Mouse (Mus musculus) monocyte, adult 5-6 weeks (primary cell): Measurements from ENCODE around the gene Abcc4. TPM values are rescaled to one million over a fixed set of nuclear protein-coding genes. Genes with fewer than 3 reads are reported as not detected.

Experiments
- ATAC-seq: fragments of 153-309, 156-312 bp; replicated peaks from 2 replicates; pipeline ENCODE4 v1.8.0; 2017; ENCODE audit warnings: mild to moderate bottlenecking; ENCODE audit not compliant: low TSS enrichment, insufficient number of reproducible peaks, severe bottlenecking, poor library complexity, low FRiP score
- total RNA-seq: library from RNA; stranded (forward); fragments of 200-1000, 200-491, 200-594 nt; gene quantifications from 3 replicates; pipeline ENCODE4 v1.2.3, GENCODE M21; 2017

Gene Abcc4
- total RNA-seq, 1 experiment from 2014 or later, result 11.1 TPM

- ATAC-seq, result no peak
Observed at GRCm38 (mm10) chr14:118482320-118482719, 223.7 kb downstream of the Abcc4 start.

DNA sequence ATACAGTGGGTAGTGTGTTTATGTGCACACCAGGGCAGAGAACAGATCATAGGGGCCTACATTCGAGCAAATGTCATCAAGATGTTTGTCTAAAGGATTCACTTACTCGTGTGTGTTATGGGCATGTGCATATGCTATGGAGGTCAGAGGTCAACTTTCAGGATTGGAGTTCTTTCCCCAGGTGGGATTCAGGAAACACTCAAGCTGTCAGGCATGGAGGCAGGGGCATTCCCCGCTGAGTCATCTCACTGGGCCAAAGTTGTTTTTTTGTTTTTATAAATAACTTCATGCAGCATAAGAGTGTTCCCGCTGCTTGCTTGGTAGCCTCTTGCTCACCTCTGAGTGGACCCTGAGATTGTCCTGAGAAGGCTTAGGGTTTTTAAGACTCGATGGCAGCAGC, 224.2 kb downstream of the Abcc4 start:
- ATAC-seq, result no peak

GRCm38 (mm10) chr14:118476329-118476728, 229.7 kb downstream of the Abcc4 start:
- no peak for ATAC-seq

DNA sequence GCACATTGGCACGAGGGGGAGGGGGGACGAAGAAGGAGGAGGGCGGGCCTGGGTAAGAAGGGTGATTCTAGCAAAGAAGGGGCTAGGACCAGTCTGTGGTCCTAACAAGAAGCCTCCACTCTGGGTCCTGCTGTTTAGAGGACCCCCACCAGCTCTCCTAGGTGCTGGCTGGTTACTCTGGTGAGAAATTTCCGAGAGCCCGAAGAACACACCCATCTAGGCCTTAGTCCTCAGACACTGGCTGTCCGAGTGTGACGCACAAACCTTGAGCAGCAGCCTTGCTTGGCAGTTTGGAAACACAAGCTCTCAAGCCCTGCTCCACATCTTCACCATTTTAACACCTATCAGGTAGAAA, 230.9 kb downstream of the Abcc4 start:
- no peak for ATAC-seq

DNA sequence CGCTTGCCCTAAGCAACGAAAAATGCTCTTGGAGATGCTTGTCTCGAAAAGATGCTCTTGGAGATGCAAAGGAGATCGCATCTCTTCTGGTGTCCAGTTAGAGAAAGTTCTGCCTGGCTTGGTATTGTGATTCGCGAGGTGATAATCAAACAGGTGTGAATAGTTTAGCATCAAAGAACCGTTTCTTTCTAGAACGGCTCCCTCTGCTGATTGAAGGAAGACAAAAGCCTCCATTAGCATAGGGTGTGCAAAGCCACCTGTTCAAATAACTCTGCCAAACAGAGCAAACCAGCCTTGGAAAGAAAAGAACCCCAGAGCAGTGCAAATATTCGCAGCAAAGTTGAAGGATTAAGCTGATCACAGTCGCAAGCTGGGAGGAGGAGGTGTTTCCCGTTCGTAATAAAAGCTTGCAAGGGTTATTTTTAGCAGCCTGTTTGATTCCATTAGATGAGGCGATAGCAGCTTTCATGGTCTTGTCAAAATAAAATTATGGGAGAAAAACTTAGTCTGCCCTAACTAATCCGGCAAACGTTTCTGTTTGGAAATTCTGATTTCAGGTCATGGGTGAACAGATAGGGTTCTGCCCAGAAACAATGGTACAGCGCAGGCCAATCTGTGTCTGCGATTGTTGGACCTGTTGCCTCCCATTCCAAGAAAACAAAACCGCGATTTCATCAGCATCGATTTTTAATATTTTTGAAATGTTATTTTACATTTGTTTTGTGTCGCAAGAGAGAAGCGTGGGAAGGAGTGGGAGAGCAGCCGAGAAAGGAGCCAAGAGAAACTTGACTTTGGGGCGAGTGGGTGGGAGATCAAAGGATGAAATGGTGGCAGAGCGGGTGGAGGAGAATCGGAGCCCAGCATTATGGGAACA, 231.6 kb downstream of the Abcc4 start:
- ATAC-seq, result no peak

- no peak for ATAC-seq
Observed at GRCm38 (mm10) chr14:118473831-118474193, 232.2 kb downstream of the Abcc4 start.

GRCm38 (mm10) chr14:118473188-118473830, 232.7 kb downstream of the Abcc4 start:
- ATAC-seq, result no peak

- ATAC-seq, result no peak
Observed at GRCm38 (mm10) chr14:118465331-118465730, 240.7 kb downstream of the Abcc4 start.

DNA sequence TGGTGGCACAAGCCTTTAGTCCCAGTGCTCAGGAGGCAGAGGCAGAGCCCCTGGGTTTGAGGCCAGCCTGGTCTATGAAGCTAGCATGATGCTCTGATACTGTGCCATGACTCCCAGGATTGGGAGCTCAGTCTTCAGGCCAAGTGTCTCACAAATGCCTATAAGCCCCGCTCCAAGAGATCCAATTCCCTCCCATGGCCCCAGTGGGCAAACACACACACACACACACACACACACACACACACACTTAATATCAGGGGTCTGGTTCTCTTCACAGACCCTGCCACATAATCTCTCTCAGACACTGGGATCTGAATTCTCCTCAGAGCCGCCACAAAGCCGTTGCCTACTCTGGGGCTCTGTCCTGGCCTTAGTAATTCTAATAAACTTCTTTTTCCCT, 241.6 kb downstream of the Abcc4 start:
- ATAC-seq, result no peak

DNA sequence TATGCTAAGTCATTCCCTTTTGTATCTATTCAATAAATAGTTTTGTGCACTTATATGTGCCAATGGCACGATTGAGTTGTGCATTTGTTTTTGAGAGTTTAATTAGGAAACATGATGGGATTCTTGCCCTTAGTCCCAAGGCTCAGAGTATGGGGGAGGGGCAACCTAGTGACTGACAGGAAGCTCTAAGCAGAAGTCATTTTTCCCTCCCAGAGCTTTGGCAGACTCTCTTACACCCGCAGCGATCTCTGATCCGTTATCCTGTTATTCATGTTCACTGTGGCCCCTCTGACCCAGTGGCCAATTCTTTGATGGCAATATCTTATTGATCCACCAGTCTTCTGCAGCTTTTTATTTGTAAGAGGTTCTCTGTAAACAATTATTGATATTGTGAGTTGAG, 253.4 kb downstream of the Abcc4 start:
- no peak for ATAC-seq

DNA sequence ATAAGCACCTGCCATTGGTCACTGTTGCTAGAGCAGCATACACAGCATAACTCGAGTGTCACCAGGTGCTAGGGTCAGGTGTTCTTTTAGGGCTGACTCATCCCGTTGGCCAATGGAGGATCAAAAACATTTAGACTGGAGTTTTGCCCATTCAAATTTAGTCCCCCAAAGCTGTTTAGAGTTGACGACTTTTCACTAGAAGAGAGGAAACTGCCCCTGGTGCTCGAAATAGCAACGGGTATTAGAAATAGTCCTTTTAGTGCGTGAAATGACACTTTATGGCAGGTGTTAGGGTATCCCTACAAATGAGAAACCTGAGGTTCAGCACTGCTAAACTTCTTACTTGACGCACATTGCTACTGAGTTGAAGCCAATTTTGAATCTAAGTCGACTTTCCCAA, 265.9 kb downstream of the Abcc4 start:
- no peak for ATAC-seq

- no peak for ATAC-seq
Observed at GRCm38 (mm10) chr14:118437156-118437931, 268.7 kb downstream of the Abcc4 start.

DNA sequence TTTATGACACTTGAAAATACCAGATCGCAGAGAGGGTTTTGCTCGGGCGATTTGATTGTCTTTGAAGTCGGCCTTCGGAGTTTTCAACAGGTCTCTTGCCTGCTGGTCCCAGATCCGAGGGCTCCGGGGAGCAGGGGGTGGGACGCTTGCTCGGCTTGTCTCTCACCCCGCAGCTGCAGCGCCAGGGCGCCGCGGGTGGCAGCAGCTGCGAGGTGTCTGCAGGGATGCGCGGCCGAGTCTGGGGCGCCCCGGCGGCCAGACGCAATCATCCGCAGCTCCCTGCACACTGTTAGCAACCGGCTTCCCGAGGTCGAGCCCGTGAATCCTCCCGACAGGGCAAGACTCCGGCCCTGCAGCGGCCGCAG, 269.2 kb downstream of the Abcc4 start:
- ATAC-seq, result no peak

DNA sequence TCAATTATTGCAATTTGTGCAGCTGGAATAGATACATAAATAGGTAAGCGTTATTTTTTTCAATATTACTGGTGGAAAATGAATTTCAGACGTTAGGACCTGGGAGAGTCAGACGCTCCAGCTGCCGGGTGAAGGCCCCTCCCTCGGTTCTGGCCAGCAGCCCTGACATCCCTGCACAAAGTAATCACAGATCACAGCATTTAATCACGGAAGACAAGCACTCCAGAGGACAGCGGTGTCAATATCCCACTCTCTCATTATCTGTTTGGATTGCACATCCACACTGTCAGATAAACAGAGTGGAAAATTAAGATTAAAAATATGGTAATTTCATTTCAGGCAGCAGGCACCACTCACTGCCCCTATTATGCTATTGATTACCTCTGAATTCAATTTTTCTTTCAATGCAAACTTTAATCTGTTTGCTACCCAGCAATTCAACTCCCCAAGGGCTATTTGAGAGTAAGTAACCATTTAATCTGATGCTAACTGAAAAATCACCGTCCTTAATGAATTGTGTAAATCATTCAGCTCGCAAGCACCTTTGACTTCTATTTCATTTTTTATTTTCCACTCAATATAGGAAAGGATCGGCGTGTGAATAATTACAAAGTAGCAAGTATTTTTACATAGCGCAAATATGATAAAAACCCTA, 270.2 kb downstream of the Abcc4 start:
- ATAC-seq, result no peak

DNA sequence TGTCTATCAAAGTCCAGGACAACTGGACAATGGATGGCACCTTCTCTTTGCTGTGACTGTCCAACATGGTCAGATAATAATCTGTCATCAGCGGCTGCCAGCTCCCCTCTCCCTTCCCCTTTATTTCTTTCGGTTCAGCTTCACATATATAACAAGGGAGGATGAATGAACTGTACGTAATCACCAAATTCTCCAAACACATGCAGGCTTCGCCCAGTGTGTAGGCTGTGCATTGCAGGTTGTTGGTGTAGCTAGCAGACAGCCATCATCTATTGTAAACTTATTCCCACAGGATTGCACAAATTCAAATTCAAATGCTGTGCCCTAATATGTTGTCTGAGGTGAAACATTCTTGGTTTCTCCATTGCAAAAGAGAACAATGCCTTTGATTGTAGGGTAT, 271.2 kb downstream of the Abcc4 start:
- ATAC-seq, result no peak

DNA sequence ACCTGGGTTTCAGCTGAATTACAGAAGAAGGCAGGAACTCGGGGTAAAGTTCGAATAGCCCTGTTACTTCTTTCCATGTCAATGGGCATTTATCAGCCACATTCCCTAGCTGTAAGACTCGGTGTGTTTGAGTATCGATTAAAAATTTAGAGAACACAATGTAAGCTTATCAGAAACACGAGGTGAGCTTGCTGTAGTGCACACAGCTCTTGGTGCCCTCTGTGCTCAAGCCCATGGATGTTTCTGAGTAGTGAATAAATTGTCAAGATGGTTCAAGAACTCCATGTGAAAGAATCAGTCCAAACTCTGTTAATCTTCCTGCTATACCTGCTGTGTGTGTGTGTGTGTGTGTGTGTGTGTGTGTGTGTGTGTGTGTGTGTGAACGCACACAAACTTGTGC, 272.2 kb downstream of the Abcc4 start:
- no peak for ATAC-seq
